Mouse (Mus musculus) stomach, embryonic 15.5 days (tissue): ENCODE data around the gene Zfp655. TPM values are rescaled to one million over a fixed set of nuclear protein-coding genes. Genes with fewer than 3 reads are reported as not detected.

Source experiments
- ATAC-seq: fragments of 200-750 bp; cut with Nextera tagmentation; 2 replicates; pipeline ENCODE4 v1.8.0; 2017; ENCODE audit warnings: low read depth, moderate number of reproducible peaks, moderate TSS enrichment; ENCODE audit not compliant: insufficient read depth, low FRiP score
- H3K27ac ChIP-seq: fragments of 300-500 bp; sonication (generic); 2 replicates; pipeline ENCODE4 v1.5.1; 2015; ENCODE audit warnings: mild to moderate bottlenecking, inconsistent platforms
- H3K27me3 ChIP-seq: fragments of 300-500 bp; sonication (generic); replicated peaks from 2 replicates; pipeline ENCODE4 v1.6.1; 2015; ENCODE audit warnings: inconsistent platforms
- H3K36me3 ChIP-seq: fragments of 300-500 bp; sonication (generic); 2 replicates; pipeline ENCODE4 v1.6.1; 2015; ENCODE audit warnings: inconsistent platforms
- H3K4me1 ChIP-seq: fragments of 300-500 bp; sonication (generic); 2 replicates; pipeline ENCODE4 v1.6.1; 2015; ENCODE audit warnings: inconsistent platforms
- H3K4me2 ChIP-seq: fragments of 300-500 bp; sonication (generic); 2 replicates; pipeline ENCODE4 v1.6.1; 2015; ENCODE audit warnings: mild to moderate bottlenecking, inconsistent platforms
- H3K4me3 ChIP-seq: fragments of 300-500 bp; sonication (generic); replicated peaks from 2 replicates; pipeline ENCODE4 v1.5.1; 2015; ENCODE audit warnings: inconsistent platforms
- H3K9ac ChIP-seq: fragments of 300-500 bp; sonication (generic); 2 replicates; pipeline ENCODE4 v1.6.1; 2015; ENCODE audit warnings: inconsistent platforms
- H3K9me3 ChIP-seq: fragments of 300-500 bp; sonication (generic); 2 replicates; pipeline ENCODE4 v1.6.1; 2016; ENCODE audit warnings: inconsistent platforms
- WGBS: fragments of 180-500 bp; shearing (Covaris S2); methylation state at CpG from one replicate; pipeline ENCODE4 v1.1.7; 2015; 5-methylcytosine and 5-hydroxymethylcytosine counted together
- polyA plus RNA-seq: library from polyadenylated mRNA; unstranded; fragments of >200 nt; fragmentation: Nextera tagmentation; extraction: Ambion mirVana; gene quantifications from 2 replicates; pipeline ENCODE4 v1.2.1, GENCODE M21; 2015

Zfp655 gene
- polyA plus RNA-seq, 1 experiment from 2014 or later, result 31.2 TPM

DNA sequence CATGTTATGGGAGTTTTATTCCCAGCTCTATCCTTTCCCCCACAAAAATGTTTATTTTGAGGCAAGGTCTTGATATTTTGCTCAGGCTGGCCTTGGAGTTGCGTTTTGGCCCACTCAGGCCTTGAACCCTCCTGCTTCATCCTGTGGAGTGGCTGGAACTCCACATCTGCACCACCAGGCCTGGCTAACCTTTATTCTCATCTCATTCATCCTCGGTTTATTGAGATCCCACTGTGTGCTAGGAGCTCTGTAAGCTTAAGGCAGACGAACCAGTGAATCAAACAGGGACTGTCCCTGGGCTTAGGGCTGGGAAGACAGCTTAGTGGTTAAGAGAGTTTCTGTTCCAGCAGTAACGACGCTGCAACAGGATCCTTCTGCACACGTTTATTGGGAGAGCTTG is 60.9 kb downstream of the Zfp655 start:
- Histone ChIP-seq H3K4me2 (no peak overlapping the region), H3K27ac (no peak overlapping the region), H3K9me3 (no peaks in the 10 kb centered on the region), H3K27me3 (no peaks in the 10 kb centered on the region), H3K9ac (no peak overlapping the region), H3K4me3 (no peak overlapping the region), H3K36me3 (peaks cover 45% of the 10 kb centered on the region), H3K4me1 (no peaks in the 10 kb centered on the region)
- ATAC-seq, result no peak
- 92% methylated on average over 6 of the region's 6 CpGs for WGBS

Other genes with a start within 250 kb of the Zfp655 start
- not detected in 2 replicates for gene Gm4871, start 199.0 kb upstream of the Zfp655 start, polyA plus RNA-seq
- not detected in 2 replicates for gene 1700018F24Rik, start 188.7 kb upstream of the Zfp655 start, polyA plus RNA-seq
- gene Arpc1a, start 147.9 kb upstream of the Zfp655 start, polyA plus RNA-seq, result 134 and 138 TPM in 2 replicates
- 0.18 and 0.52 TPM in 2 replicates for gene Kpna7, start 147.7 kb upstream of the Zfp655 start, polyA plus RNA-seq
- 393 and 405 TPM in 2 replicates for gene Arpc1b, start 117.5 kb upstream of the Zfp655 start, polyA plus RNA-seq
- gene Pdap1, start 91.5 kb upstream of the Zfp655 start, polyA plus RNA-seq, result 90.9 and 91.1 TPM in 2 replicates
- gene Bud31, start 91.4 kb upstream of the Zfp655 start, polyA plus RNA-seq, result 175 TPM in 2 replicates
- gene Ptcd1, start 64.6 kb upstream of the Zfp655 start, polyA plus RNA-seq, result 13.7 and 13.9 TPM in 2 replicates
- 43.0 and 44.6 TPM in 2 replicates for gene Cpsf4, start 64.5 kb upstream of the Zfp655 start, polyA plus RNA-seq
- gene Atp5j2, start 39.7 kb upstream of the Zfp655 start, polyA plus RNA-seq, result 678 and 770 TPM in 2 replicates
- gene Zkscan14, start 29.8 kb upstream of the Zfp655 start, polyA plus RNA-seq, result 7.4 and 8.0 TPM in 2 replicates
- gene Zkscan5, start 27.2 kb upstream of the Zfp655 start, polyA plus RNA-seq, result 10.4 and 12.1 TPM in 2 replicates
- 0.68 and 0.85 TPM in 2 replicates for gene Zscan25, start 48.8 kb downstream of the Zfp655 start, polyA plus RNA-seq
- not detected in 2 replicates for gene Cyp3a57, start 113.6 kb downstream of the Zfp655 start, polyA plus RNA-seq
- gene Cyp3a16, start 238.0 kb downstream of the Zfp655 start, polyA plus RNA-seq, result 0.19 and 0.32 TPM in 2 replicates